Comparison of ENCODE assay signal across 26 mouse cellular contexts in the genomic region with DNA sequence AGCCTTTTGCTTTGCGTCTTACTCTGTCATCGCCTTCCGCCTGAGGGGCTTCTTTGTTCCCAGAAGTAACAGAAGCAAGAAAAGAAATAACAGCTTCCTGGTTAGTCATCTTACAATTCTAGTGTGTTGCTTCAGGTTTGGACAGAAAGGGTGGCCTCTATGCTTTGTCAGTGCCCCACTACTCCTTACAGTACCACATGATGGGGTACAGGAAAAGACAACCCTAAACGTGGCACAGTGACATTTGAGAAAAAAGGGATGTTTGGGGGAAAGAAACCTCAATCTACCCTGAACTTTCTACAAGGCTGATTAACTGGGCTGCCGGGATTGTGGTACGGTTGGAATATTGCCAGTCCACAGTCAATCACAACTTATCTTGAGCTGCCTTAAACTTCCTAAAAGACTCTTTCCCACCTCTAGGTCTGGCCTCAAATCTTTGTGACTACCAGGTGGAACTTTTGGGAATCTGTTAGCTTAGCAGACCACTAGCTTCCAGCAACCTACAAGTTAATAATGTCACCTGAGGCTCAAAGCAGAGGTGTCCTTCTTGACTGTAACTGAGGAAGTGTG. TPM values are rescaled to one million over a fixed set of nuclear protein-coding genes. Genes with fewer than 3 reads are reported as not detected.
DNase-seq lines count a peak whose midpoint lies in the region; ATAC-seq and TF ChIP-seq lines count a peak whose summit lies in the region.
"Had no signal": no experiment of that assay in that cellular context is flagged by ENCODE, and none has a peak within 500 bp of the region (broad histone marks: within the 10 kb centered on the region; RNA-seq: fewer than 3 reads in every experiment).

No protein-coding gene starts in this region.

- no peaks in the 10 kb centered on the region for H3K79me2 ChIP-seq in MEL (ENCODE audit: control insufficient read depth, insufficient read depth, low read length, poor library complexity)

- TF ChIP-seq POLR2A in MEL (IDR thresholded peaks at IDR 0.05; ENCODE audit: control insufficient read depth in 1 of 2, insufficient read depth in 1 of 2, low read depth in 1 of 2, low read length in 2 of 2, poor library complexity in 1 of 2), result no peak

- no peaks in the 10 kb centered on the region for H3K4me1 ChIP-seq in MEL (ENCODE audit: control insufficient read depth in 1 of 2, insufficient read depth in 2 of 2, low read length in 2 of 2)
- H3K4me1 ChIP-seq: embryonic facial prominence, embryonic 12.5 days; forebrain, embryonic 13.5 days; forebrain, embryonic 15.5 days had no signal

- DNase-seq in 416B (ENCODE audit: low read depth) (peak; percentile 56), MEL (ENCODE audit: low read depth, low spot score) (peak; percentile 30)
- no peak for DNase-seq in gastrocnemius, postnatal 10 days
- DNase-seq in layer of hippocampus, postnatal 10 days (ENCODE audit: low spot score in 2 of 2), result no peak
- DNase-seq in embryo, embryonic 11 days, result no peak
- no peak for DNase-seq in frontal cortex, postnatal 36 days (ENCODE audit: low spot score in 2 of 2)
- DNase-seq: adrenal gland, adult 8-10 months; adrenal gland, postnatal 14 days; adrenal gland, postnatal 36 days; B cell, adult 2 months; cerebellum, adult 11-12 months; cerebellum, adult 2 months; cerebellum, adult 9-10 months; cerebellum, postnatal 10 days; cerebellum, postnatal 25 days; forebrain, postnatal 0 days had no signal

- H3K9ac ChIP-seq in MEL (ENCODE audit: control insufficient read depth, low read depth, low read length, poor library complexity, severe bottlenecking), result no peak overlapping the region
- H3K9ac ChIP-seq: embryonic facial prominence, embryonic 12.5 days; forebrain, embryonic 13.5 days; forebrain, embryonic 15.5 days; forebrain, postnatal 0 days had no signal

- no peak overlapping the region for H3K27ac ChIP-seq in MEL (ENCODE audit: control insufficient read depth, low read depth, low read length)
- H3K27ac ChIP-seq: embryonic facial prominence, embryonic 10.5 days; embryonic facial prominence, embryonic 12.5 days; forebrain, embryonic 13.5 days; forebrain, embryonic 15.5 days had no signal

- no peak for TF ChIP-seq CTCF in MEL (IDR thresholded peaks at IDR 0.05 in 2 of 3, conservative IDR thresholded peaks at IDR 0.05 in 1 of 3; ENCODE audit: control insufficient read depth in 1 of 3, insufficient read depth in 1 of 3, low read depth in 2 of 3, low read length in 3 of 3, poor library complexity in 1 of 3, severe bottlenecking in 1 of 3)

- no peaks in the 10 kb centered on the region for H3K36me3 ChIP-seq in MEL (ENCODE audit: control insufficient read depth in 1 of 2, insufficient read depth in 2 of 2, low read length in 2 of 2)
- H3K36me3 ChIP-seq: embryonic facial prominence, embryonic 10.5 days; embryonic facial prominence, embryonic 12.5 days; forebrain, embryonic 15.5 days; G1E had no signal

- no peaks in the 10 kb centered on the region for H3K9me3 ChIP-seq in MEL (replicated peaks; ENCODE audit: insufficient read depth, low read length)
- H3K9me3 ChIP-seq: embryonic facial prominence, embryonic 12.5 days; forebrain, embryonic 13.5 days; forebrain, embryonic 15.5 days; G1E had no signal

- no peak for TF ChIP-seq EP300 in MEL (IDR thresholded peaks at IDR 0.05; ENCODE audit: low read depth in 1 of 2, low read length in 2 of 2)

- ATAC-seq in common myeloid progenitor, adult 5-6 weeks (replicated peaks; ENCODE audit: low read depth, poor library complexity, severe bottlenecking), result peak; percentile 42; the same call in 1 of the 2 replicates
- ATAC-seq in hematopoietic stem cell, adult 5-6 weeks (replicated peaks in 1 of 2; ENCODE audit: insufficient read depth in 1 of 2, low FRiP score in 2 of 2, low TSS enrichment in 1 of 2, low read depth in 1 of 2, poor library complexity in 2 of 2, severe bottlenecking in 2 of 2), result peak; percentile 53; a peak in 3 of 4 replicates
- ATAC-seq: activated CD4-positive, CD25-positive, alpha-beta regulatory T cell, adult 4 months; CD4-positive, CD25-positive, alpha-beta regulatory T cell, adult 4 months; forebrain, embryonic 13.5 days; forebrain, embryonic 15.5 days; forebrain, postnatal 0 days; Patski had no signal

- peaks cover 1 to 3% of the 10 kb centered on the region in 2 experiments for H3K27me3 ChIP-seq in MEL (ENCODE audit: control insufficient read depth in 1 of 2, insufficient read depth in 2 of 2, low read length in 2 of 2)
- H3K27me3 ChIP-seq: embryonic facial prominence, embryonic 12.5 days; forebrain, embryonic 13.5 days; forebrain, embryonic 15.5 days; Patski had no signal

- TF ChIP-seq RAD21 in MEL (IDR thresholded peaks at IDR 0.05; ENCODE audit: low read depth, low read length), result no peak

- no peak overlapping the region for H3K4me3 ChIP-seq in MEL (ENCODE audit: control insufficient read depth in 1 of 2, insufficient read depth in 1 of 2, low read depth in 2 of 2, low read length in 2 of 2)
- H3K4me3 ChIP-seq: embryonic facial prominence, embryonic 10.5 days; embryonic facial prominence, embryonic 12.5 days; forebrain, embryonic 13.5 days; forebrain, embryonic 15.5 days had no signal

TF ChIP-seq in MEL, 35 proteins besides CTCF, POLR2A, EP300 and RAD21:
- no peak for TF ChIP-seq GABPA (IDR thresholded peaks at IDR 0.05; ENCODE audit: low read depth, low read length)
- TF ChIP-seq MAFK (IDR thresholded peaks at IDR 0.05; ENCODE audit: borderline replicate concordance, low read depth, low read length), result no peak
- no peak for TF ChIP-seq TCF12 (IDR thresholded peaks at IDR 0.05; ENCODE audit: low read depth, low read length)
- peak; percentile 91 for TF ChIP-seq RCOR1 (IDR thresholded peaks at IDR 0.05; ENCODE audit: low read depth, low read length)

RNA-seq across cellular contexts. Expression of a gene that starts 51.5 kb away (rescaled TPM):
- total RNA-seq in MEL (2012; rRNA removed), result 0.54 and 2.2 TPM in 2 replicates
- 1 to 10 TPM in 1 of 2 experiments, not detected in 1; 2.7 TPM for polyA plus RNA-seq in MEL (2012; ENCODE audit: insufficient read depth in 1 of 2, insufficient read length in 2 of 2, low read depth in 1 of 2, low replicate concordance in 2 of 2, missing spikeins in 1 of 2)
- 0.78 TPM in 1 of 2 replicates, not detected in the other for total RNA-seq in common myeloid progenitor, adult 5-6 weeks (2017)
- total RNA-seq in hematopoietic stem cell, adult 5-6 weeks (2017), result not detected in 2 replicates
- total RNA-seq in gastrocnemius, postnatal 10 days (2021), result 10 to 100 TPM; 31.9 to 32.4 TPM
- total RNA-seq in layer of hippocampus, postnatal 10 days (2021), result 1 to 10 TPM in 1 of 2 experiments, under 1 TPM in 1; 0.76 to 1.0 TPM
- total RNA-seq: G1E had no signal

RNA-seq across cellular contexts. Expression of a gene that starts 52.3 kb away (rescaled TPM):
- not detected in 2 replicates for total RNA-seq in MEL (2012; rRNA removed)
- under 1 TPM in 1 of 2 experiments, not detected in 1; 0.03 TPM for polyA plus RNA-seq in MEL (2012; ENCODE audit: insufficient read depth in 1 of 2, insufficient read length in 2 of 2, low read depth in 1 of 2, low replicate concordance in 2 of 2, missing spikeins in 1 of 2)
- not detected in 2 replicates for total RNA-seq in common myeloid progenitor, adult 5-6 weeks (2017)
- 0.13 TPM in 1 of 2 replicates, not detected in the other for total RNA-seq in hematopoietic stem cell, adult 5-6 weeks (2017)
- total RNA-seq in gastrocnemius, postnatal 10 days (2021), result 1 to 10 TPM; 3.8 TPM
- not detected for total RNA-seq in layer of hippocampus, postnatal 10 days (2021)
- polyA plus RNA-seq: G1E had no signal

RNA-seq across cellular contexts. Expression of a gene that starts 58.8 kb away (rescaled TPM):
- not detected in 2 replicates for total RNA-seq in MEL (2012; rRNA removed)
- polyA plus RNA-seq in MEL (2012; ENCODE audit: insufficient read depth in 1 of 2, insufficient read length in 2 of 2, low read depth in 1 of 2, low replicate concordance in 2 of 2, missing spikeins in 1 of 2), result under 1 TPM in 1 of 2 experiments, not detected in 1; 0.21 TPM
- 2.4 TPM in 1 of 2 replicates, not detected in the other for total RNA-seq in common myeloid progenitor, adult 5-6 weeks (2017)
- 0.45 and 1.1 TPM in 2 replicates for total RNA-seq in hematopoietic stem cell, adult 5-6 weeks (2017)
- 100 to 1,000 TPM in 1 of 2 experiments, 10 to 100 TPM in 1; 96.3 to 130 TPM for total RNA-seq in gastrocnemius, postnatal 10 days (2021)
- total RNA-seq in layer of hippocampus, postnatal 10 days (2021), result 10 to 100 TPM; 37.2 to 39.2 TPM

Comparison
In these comparisons a context has a peak if more than half of its experiments do, and no peak if none do; other contexts are left out.
1. DNase-seq: peak in 416B (single experiment) and MEL (single experiment); none in gastrocnemius, postnatal 10 days (single experiment), layer of hippocampus, postnatal 10 days (0 of 2), embryo, embryonic 11 days (single experiment) and frontal cortex, postnatal 36 days (0 of 2).
2. RNA of a gene that starts 51.5 kb away (total RNA-seq): 31.9 to 32.4 TPM in gastrocnemius, postnatal 10 days; 0.76 to 1.0 TPM in layer of hippocampus, postnatal 10 days, 0.78 TPM in common myeloid progenitor, adult 5-6 weeks, 0.54 to 2.2 TPM in MEL and not detected in hematopoietic stem cell, adult 5-6 weeks; every median in the first group is over 10 times any median in the second.
3. RNA of a gene that starts 58.8 kb away (total RNA-seq): 96.3 to 130 TPM in gastrocnemius, postnatal 10 days and 37.2 to 39.2 TPM in layer of hippocampus, postnatal 10 days; 2.4 TPM in common myeloid progenitor, adult 5-6 weeks, 0.45 to 1.1 TPM in hematopoietic stem cell, adult 5-6 weeks and not detected in MEL; every median in the first group is over 10 times any median in the second.